Mouse (Mus musculus): ENCODE measurements at regions not wholly inside any gene's neighbourhood (a gene's known extent, or its start where the extent isn't known, plus 50 kb on each side); places are given as distances from the start of the nearest gene placed in this dataset.

- no peak for DNase-seq (ENCODE audit: low spot score in 2 of 2)
Measured at GRCm38 (mm10) chr4:152733017-152733416, 255.3 kb upstream of the Kcnab2 start.

GRCm38 (mm10) chr4:152731988-152732387 lies 254.3 kb upstream of the Kcnab2 start:
- no peak for DNase-seq (ENCODE audit: low spot score in 2 of 2)

GRCm38 (mm10) chr4:152731082-152731720 lies 253.5 kb upstream of the Kcnab2 start:
- no peak for DNase-seq (ENCODE audit: low spot score in 2 of 2)

GRCm38 (mm10) chr4:152729421-152729820 lies 251.8 kb upstream of the Kcnab2 start:
- DNase-seq (ENCODE audit: low spot score in 2 of 2): no peak

GRCm38 (mm10) chr4:152725881-152726280 lies 248.2 kb upstream of the Kcnab2 start:
- no peak for DNase-seq (ENCODE audit: low spot score in 2 of 2)

- DNase-seq (ENCODE audit: low spot score in 2 of 2): no peak
Measured at GRCm38 (mm10) chr4:152725423-152725822, 247.8 kb upstream of the Kcnab2 start.

DNA sequence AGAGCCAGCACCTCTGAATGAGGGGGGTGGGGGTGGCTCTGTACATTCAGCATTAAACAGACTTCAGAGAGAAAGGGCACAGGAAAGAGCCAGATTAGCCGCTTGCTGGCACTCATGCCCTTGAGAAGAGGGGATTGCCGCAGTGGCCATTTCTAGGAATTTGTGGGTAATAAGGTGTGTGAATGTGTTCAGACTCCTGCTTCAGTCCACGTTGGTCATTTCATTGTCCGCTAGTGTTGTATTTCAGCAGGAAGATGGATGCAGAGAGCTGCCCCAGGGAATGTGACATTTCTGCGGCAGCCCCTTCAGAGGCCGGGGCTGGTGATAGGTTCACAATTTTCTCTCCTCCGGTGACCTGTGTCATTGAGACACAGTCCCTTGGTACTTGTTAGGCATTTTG lies 247.1 kb upstream of the Kcnab2 start:
- DNase-seq (ENCODE audit: low spot score in 2 of 2): no peak

GRCm38 (mm10) chr4:152724026-152724425 lies 246.4 kb upstream of the Kcnab2 start:
- no peak for DNase-seq (ENCODE audit: low spot score in 2 of 2)

- DNase-seq (ENCODE audit: low spot score in 2 of 2): no peak
Measured at GRCm38 (mm10) chr4:152720528-152720927, 242.9 kb upstream of the Kcnab2 start.

- no peak for DNase-seq (ENCODE audit: low spot score in 2 of 2)
Measured at GRCm38 (mm10) chr4:152719416-152720127, 241.9 kb upstream of the Kcnab2 start.

- DNase-seq (ENCODE audit: low spot score in 2 of 2): no peak
Measured at GRCm38 (mm10) chr4:152710339-152710738, 232.7 kb upstream of the Kcnab2 start.

DNA sequence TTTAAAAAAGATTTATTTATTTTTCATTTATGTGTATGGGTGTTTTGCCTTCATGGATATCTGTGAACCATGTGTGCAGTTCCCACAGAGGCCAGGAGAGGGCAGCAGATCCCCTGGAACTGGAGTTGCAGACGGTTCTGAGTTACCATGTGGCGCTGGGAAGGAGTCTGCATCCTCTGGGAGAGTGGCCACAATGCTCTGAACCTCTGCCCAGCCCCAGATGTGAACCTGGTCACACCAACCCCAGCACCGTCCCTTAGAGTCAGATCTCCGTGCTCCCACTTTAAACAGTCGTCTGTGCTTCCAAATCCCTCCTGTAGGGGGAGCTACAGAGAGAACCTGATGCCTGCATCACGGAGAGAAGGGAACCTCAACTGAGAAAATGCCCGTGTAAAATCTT lies 222.5 kb upstream of the Kcnab2 start:
- DNase-seq (ENCODE audit: low spot score in 2 of 2): no peak

DNA sequence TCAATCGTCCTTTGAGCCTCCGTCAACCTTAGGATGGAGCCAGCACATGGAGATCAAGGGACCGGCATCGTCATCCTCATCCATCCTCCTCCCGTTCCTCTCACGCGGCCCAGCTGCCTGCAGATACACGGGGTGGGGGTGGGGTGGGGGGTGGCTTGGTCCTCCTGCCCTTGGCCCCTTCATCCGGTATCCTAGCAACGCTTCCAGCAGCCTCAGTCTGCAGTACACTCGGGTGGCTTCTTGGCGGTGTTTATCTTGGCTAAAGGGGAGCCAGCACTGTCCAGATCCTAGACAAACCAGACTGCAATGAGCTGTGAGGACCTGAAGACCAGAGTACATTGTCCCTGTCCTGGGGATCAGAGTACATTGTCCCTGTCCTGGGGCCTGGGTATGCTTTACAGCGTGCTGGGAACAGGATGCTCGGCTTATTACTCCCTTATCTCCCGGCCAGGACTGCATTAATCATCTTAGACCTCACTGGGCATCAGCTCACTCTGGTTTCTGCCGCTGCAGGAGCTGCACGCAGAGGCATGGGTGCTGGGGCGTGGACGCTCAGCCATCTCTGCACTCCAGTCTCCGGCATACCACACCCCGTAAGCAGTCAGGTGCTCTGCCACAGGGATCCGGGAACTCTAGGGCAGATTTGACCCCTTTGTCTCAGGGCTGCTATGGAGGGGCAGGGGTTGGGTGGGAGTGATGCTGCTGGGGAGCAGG lies 219.7 kb upstream of the Kcnab2 start:
- DNase-seq (ENCODE audit: low spot score in 2 of 2): no peak

DNA sequence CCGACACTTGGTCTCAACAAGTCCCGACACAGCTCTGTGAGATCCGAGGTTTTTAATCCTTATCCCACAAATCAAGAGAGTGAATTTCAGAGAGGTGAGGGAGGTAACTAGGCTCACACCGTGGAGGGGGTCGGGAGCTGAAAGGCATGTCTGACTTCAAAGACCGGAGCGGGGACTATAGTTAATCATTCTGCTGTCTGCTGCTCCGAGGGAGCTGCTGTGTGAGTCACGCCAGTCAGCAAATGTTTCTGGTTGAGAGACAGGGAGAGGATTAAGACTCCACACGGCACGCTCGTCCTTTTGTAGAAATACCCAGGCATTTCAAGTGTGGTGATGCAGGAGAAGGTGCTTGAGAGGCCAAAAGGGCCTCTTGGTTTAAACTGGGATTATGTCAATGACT lies 214.1 kb upstream of the Kcnab2 start:
- no peak for DNase-seq (ENCODE audit: low spot score in 2 of 2)

GRCm38 (mm10) chr4:152691302-152691701 lies 213.6 kb upstream of the Kcnab2 start:
- DNase-seq (ENCODE audit: low spot score in 2 of 2): no peak

DNA sequence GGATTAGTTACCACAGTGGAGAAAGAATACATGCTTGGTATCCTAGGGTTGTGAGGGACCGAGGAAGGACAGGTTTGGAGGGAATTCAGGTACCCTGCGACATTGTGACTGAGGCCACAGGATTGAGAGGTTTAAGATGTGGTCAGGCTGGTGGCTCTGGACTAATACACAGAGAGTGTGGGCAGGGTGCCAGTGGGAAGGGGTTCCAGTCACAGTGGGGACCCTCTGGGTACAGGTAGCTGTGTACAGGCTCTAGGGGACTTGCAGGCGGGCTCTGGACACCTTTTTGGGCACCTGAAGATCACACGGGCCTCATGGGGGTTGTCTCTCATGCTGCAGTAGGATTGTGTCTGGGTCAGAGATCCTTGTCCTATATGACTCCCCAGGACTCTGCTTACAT lies 213.1 kb upstream of the Kcnab2 start:
- DNase-seq (ENCODE audit: low spot score in 2 of 2): no peak

- no peak for DNase-seq (ENCODE audit: low spot score in 2 of 2)
Measured at GRCm38 (mm10) chr4:152689831-152690230, 212.2 kb upstream of the Kcnab2 start.

DNA sequence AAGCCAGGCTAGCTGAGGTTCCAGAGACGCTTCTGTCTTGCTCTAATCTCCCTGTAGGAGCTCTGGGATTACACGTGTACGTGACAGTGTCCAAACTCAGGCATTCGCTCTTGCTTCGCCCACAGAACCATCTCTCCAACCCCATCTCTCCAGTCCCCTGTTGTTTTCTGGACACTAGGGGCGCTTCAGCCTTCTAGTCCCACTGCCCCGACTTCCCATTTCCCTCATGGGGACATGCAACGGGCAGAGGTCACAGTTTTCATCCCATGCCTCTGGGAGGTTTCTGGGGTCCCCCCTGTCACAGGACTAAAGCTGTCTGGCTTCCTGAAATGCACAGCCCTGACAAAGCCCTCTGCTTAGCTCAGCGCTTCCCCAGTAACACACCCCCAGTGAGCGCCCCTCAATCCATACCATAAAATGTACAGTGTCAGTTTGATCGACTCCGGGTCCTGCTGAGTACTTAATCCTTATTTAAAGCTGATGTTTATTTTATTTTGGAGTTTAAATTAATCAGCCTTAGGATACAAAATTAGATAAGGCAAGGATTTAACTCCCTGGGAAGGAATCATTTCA lies 208.9 kb upstream of the Kcnab2 start:
- no peak for DNase-seq (ENCODE audit: low spot score in 2 of 2)

- DNase-seq (ENCODE audit: low spot score in 2 of 2): no peak
Measured at GRCm38 (mm10) chr4:152674140-152674539, 196.5 kb upstream of the Kcnab2 start.

- no peak for DNase-seq (ENCODE audit: low spot score in 2 of 2)
Measured at GRCm38 (mm10) chr4:152663482-152663881, 185.8 kb upstream of the Kcnab2 start.

DNA sequence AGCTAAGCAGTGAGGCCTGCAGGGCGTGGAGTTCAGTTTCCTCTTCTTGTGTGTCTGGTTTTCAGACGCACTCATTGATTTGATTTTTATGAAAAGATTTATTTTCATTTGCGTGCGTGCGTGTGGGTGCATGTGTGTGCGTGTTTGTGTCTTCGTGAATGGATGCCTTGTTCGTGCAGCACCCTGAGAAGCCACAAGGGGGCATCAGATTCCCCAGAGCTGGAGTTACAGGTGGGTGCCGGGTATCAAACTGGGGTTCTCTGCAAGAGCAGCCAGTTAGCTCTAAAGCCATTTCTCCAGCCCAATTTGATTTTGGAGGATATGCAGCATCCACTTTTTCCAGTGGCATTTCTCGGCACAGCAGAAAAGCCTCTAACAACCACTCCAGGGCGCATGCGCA lies 185.4 kb upstream of the Kcnab2 start:
- DNase-seq (ENCODE audit: low spot score in 2 of 2): no peak

GRCm38 (mm10) chr4:152662439-152662838 lies 184.8 kb upstream of the Kcnab2 start:
- DNase-seq (ENCODE audit: low spot score in 2 of 2): no peak

DNA sequence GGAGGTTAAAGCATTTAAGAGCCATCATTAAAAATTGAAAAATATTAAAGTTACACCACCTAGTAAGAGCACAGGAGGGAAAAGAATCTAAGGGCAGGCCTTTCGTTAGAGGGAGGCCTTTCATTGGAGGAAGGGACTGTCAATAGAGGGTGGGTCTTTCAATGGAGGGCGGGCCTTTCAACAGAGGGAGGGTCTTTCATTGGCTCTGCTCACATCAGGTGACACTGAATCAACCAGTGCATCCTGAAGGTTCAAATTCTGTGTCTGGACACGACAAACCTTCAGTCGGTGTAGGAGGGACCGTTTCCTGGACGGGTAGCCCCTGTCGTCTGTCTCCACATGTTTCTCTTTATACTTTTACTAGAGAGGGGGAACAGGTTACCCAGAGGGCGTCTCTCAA lies 172.5 kb upstream of the Kcnab2 start:
- DNase-seq (ENCODE audit: low spot score in 2 of 2): no peak

Measured in urinary bladder, postnatal 36 days (tissue).